Mouse (Mus musculus) left cerebral cortex, adult 11 months (tissue): ENCODE data around the gene Zfp212.
"Not testable (repeated sequence)": the region's sequence is repeated elsewhere in the genome, so short reads cannot be mapped to it uniquely, and the experiment has no call there.

Experiments
- DNase-seq: peaks from one replicate; pipeline ENCODE4 v3.0.0; 2022; ENCODE audit warnings: low spot score

Zfp212 gene

DNA sequence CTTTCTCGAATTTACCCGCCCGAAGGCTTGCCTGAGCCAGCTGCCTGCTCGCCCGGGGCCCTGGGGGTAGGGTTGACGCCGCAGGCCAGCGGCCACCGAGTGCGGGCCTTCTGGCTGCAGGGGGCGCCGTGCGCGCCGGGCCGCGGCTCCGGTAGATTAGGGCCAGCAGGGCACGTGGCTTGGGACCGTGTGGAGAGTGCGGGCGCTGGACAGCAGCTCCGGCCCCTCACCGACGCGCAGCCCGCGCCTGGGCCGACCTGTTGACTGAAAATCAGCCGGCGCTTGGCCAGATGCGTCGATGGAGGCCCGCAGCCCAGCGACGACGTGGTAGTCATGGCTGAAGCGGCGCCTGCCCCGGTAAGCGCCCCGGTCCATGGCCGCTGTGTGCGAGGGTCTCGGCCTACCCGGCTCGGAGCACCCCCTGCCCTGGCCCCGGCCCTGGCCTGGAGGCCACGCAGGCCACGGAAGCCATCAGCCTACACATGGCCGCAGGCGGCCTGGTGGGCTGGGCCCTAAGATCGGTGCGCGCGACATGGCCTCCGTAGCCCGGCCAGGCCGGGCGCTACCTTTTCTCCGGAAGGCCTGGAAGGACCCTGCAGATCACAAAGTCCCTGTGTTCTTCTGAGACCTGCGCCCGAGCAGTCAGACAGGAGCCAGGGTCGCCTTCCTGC, 22.9 kb downstream of the Zfp212 start:
- no peak for DNase-seq

GRCm38 (mm10) chr6:47943721-47944120, 23.4 kb downstream of the Zfp212 start:
- DNase-seq = no peak

GRCm38 (mm10) chr6:47947388-47947787, 27.1 kb downstream of the Zfp212 start:
- DNase-seq = no peak

DNA sequence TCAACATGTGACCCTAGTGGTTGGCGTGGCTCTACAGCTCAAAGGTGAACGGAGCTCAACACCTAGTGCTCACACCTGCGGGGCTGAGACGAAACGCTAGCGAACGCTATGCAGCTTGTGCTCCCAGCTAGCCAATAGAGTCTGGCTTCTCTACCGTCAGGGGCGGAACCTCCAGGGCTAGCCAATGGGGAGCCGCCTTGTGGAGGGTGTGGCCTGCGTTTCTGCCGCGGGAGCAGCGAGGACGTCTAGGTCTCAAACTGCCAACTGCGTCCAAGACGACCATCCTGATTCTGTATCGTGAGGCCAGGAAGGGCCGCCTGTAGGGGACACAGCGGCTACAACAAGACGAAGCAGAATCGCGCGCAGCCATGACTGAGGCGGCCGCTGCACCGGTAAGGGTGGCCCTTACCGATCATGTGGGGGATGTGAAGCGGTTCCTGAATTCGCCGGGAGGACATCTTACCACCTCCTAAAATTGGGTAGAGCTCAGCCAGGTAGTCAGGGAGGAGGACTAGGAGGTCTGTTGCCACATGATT, 33.0 kb downstream of the Zfp212 start, which contains the start of gene Zfp956:
TSS of gene Zfp956 (plus strand) at position 200 of the 536 bp plus-strand sequence.
- peak; percentile 92 for DNase-seq

- DNase-seq = no peak
Measured at GRCm38 (mm10) chr6:47954425-47954824, 34.1 kb downstream of the Zfp212 start.

- no peak for DNase-seq
Measured at GRCm38 (mm10) chr6:47957816-47958215, 37.5 kb downstream of the Zfp212 start.

GRCm38 (mm10) chr6:47960685-47961421, 40.6 kb downstream of the Zfp212 start:
- no peak for DNase-seq

- DNase-seq = no peak
Measured at GRCm38 (mm10) chr6:47963051-47963450, 42.8 kb downstream of the Zfp212 start.

DNA sequence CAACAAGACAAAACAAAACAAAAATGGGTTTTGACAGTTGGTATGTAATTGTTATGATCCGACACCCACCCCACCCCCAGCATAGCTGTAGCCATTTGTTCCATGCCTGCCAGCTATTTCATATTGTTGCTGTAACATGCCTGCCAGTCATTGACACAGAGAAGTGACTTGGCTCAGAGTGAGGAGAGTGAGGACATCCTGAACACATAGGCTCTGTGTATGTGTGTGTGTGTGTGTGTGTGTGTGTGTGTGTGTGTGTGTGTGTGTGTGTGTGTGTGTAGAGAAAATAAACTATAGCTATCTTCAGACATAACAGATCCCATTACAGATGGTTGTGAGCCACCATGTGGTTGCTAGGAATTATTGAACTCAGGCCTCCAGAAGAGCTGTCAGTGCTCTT, 47.9 kb downstream of the Zfp212 start:
- DNase-seq = not testable (repeated sequence)

- no peak for DNase-seq
Measured at GRCm38 (mm10) chr6:47974599-47974998, 54.3 kb downstream of the Zfp212 start.

DNA sequence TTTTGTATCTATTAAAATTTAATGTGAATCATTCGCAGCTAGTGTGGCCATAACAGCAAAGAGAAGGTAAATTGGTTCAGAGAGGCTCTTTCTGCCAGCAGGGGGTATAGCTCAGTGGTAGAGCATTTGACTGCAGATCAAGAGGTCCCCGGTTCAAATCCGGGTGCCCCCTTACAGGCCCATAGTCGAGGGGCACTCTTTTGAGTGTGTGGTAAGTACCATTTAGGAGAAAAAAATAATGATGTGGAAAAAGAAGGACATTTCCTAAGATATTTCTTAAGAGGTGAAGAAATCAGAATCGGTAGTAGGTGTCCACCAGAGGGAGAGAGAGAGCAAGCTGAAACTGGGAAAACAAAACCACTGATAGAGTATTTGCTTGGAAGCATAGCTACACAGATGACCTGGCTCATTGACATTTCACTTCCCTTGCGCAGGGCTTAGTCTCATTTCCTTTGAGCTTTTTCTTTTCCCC, 58.7 kb downstream of the Zfp212 start:
- DNase-seq = peak; percentile 51
